Mouse (Mus musculus) erythroblast, adult 5-6 weeks (primary cell): ENCODE measurements around the gene Lypd5. TPM values are rescaled to one million over a fixed set of nuclear protein-coding genes. Genes with fewer than 3 reads are reported as not detected.

ENCODE experiments used
- total RNA-seq, 2 experiments: library from RNA; stranded (forward) in 1 of 2; stranded (reverse) in 1 of 2; fragments of 150-400 nt in 1 of 2; fragments of 200-764, 138-1000 nt in 1 of 2; gene quantifications; 2 replicates each; pipeline versions ENCODE4 v1.2.3 to v1.2.4; 2015 to 2017; ENCODE audit warnings: low replicate concordance in 2 of 2

The Lypd5 gene
- total RNA-seq, 2 experiments from 2014 or later, result not detected

Other genes with a start within 250 kb of the Lypd5 start
- not detected in 2 replicates for gene Zfp112, start 236.9 kb upstream of the Lypd5 start, total RNA-seq (2015; ENCODE audit: low replicate concordance)
- gene Zfp112, start 236.9 kb upstream of the Lypd5 start, total RNA-seq (2017; ENCODE audit: low replicate concordance), result 0.14 and 1.0 TPM in 2 replicates
- 0.19 and 1.9 TPM in 2 replicates for gene Zfp235, start 215.0 kb upstream of the Lypd5 start, total RNA-seq (2015; ENCODE audit: low replicate concordance)
- gene Zfp235, start 215.0 kb upstream of the Lypd5 start, total RNA-seq (2017; ENCODE audit: low replicate concordance), result 1.4 TPM in 2 replicates
- not detected in 2 replicates for gene Zfp114, start 174.1 kb upstream of the Lypd5 start, total RNA-seq (2015; ENCODE audit: low replicate concordance)
- 0.60 TPM in 1 of 2 replicates, not detected in the other for gene Zfp114, start 174.1 kb upstream of the Lypd5 start, total RNA-seq (2017; ENCODE audit: low replicate concordance)
- 1.9 TPM in 2 replicates for gene Zfp111, start 137.8 kb upstream of the Lypd5 start, total RNA-seq (2015; ENCODE audit: low replicate concordance)
- gene Zfp111, start 137.8 kb upstream of the Lypd5 start, total RNA-seq (2017; ENCODE audit: low replicate concordance), result 0.43 and 1.3 TPM in 2 replicates
- not detected in 2 replicates for gene Zfp109, start 111.6 kb upstream of the Lypd5 start, total RNA-seq (2015; ENCODE audit: low replicate concordance)
- gene Zfp109, start 111.6 kb upstream of the Lypd5 start, total RNA-seq (2017; ENCODE audit: low replicate concordance), result 2.1 TPM in 1 of 2 replicates, not detected in the other
- 2.9 TPM in 1 of 2 replicates, not detected in the other for gene Zfp108, start 94.4 kb upstream of the Lypd5 start, total RNA-seq (2015; ENCODE audit: low replicate concordance)
- gene Zfp108, start 94.4 kb upstream of the Lypd5 start, total RNA-seq (2017; ENCODE audit: low replicate concordance), result not detected in 2 replicates
- not detected in 2 replicates for gene Zfp93, start 78.8 kb upstream of the Lypd5 start, total RNA-seq (2015; ENCODE audit: low replicate concordance)
- 0.70 TPM in 1 of 2 replicates, not detected in the other for gene Zfp93, start 78.8 kb upstream of the Lypd5 start, total RNA-seq (2017; ENCODE audit: low replicate concordance)
- gene Zfp61, start 48.0 kb upstream of the Lypd5 start, total RNA-seq (2015; ENCODE audit: low replicate concordance), result 1.2 and 2.1 TPM in 2 replicates
- gene Zfp61, start 48.0 kb upstream of the Lypd5 start, total RNA-seq (2017; ENCODE audit: low replicate concordance), result 0.77 and 4.0 TPM in 2 replicates
- 1.0 TPM in 1 of 2 replicates, not detected in the other for gene Zfp94, start 32.5 kb upstream of the Lypd5 start, total RNA-seq (2015; ENCODE audit: low replicate concordance)
- gene Zfp94, start 32.5 kb upstream of the Lypd5 start, total RNA-seq (2017; ENCODE audit: low replicate concordance), result 0.34 and 1.3 TPM in 2 replicates
- gene Tescl, start 15.3 kb upstream of the Lypd5 start, total RNA-seq (2015; ENCODE audit: low replicate concordance), result not detected in 2 replicates
- gene Tescl, start 15.3 kb upstream of the Lypd5 start, total RNA-seq (2017; ENCODE audit: low replicate concordance), result not detected in 2 replicates
- 102 and 125 TPM in 2 replicates for gene Kcnn4, start 21.1 kb downstream of the Lypd5 start, total RNA-seq (2015; ENCODE audit: low replicate concordance)
- 244 and 272 TPM in 2 replicates for gene Kcnn4, start 21.1 kb downstream of the Lypd5 start, total RNA-seq (2017; ENCODE audit: low replicate concordance)
- 9.6 and 11.1 TPM in 2 replicates for gene Smg9, start 50.4 kb downstream of the Lypd5 start, total RNA-seq (2015; ENCODE audit: low replicate concordance)
- gene Smg9, start 50.4 kb downstream of the Lypd5 start, total RNA-seq (2017; ENCODE audit: low replicate concordance), result 13.3 and 16.0 TPM in 2 replicates
- gene Irgc1, start 103.1 kb downstream of the Lypd5 start, total RNA-seq (2015; ENCODE audit: low replicate concordance), result not detected in 2 replicates
- gene Irgc1, start 103.1 kb downstream of the Lypd5 start, total RNA-seq (2017; ENCODE audit: low replicate concordance), result not detected in 2 replicates
- 28.4 and 30.9 TPM in 2 replicates for gene Plaur, start 113.3 kb downstream of the Lypd5 start, total RNA-seq (2015; ENCODE audit: low replicate concordance)
- gene Plaur, start 113.3 kb downstream of the Lypd5 start, total RNA-seq (2017; ENCODE audit: low replicate concordance), result 19.4 and 34.9 TPM in 2 replicates
- not detected in 2 replicates for gene Cadm4, start 132.8 kb downstream of the Lypd5 start, total RNA-seq (2015; ENCODE audit: low replicate concordance)
- gene Cadm4, start 132.8 kb downstream of the Lypd5 start, total RNA-seq (2017; ENCODE audit: low replicate concordance), result 0.77 TPM in 1 of 2 replicates, not detected in the other
- gene Zfp428, start 157.8 kb downstream of the Lypd5 start, total RNA-seq (2015; ENCODE audit: low replicate concordance), result not detected in 2 replicates
- not detected in 2 replicates for gene Zfp428, start 157.8 kb downstream of the Lypd5 start, total RNA-seq (2017; ENCODE audit: low replicate concordance)
- not detected in 2 replicates for gene AC161166.1, start 163.3 kb downstream of the Lypd5 start, total RNA-seq (2015; ENCODE audit: low replicate concordance)
- not detected in 2 replicates for gene AC161166.1, start 163.3 kb downstream of the Lypd5 start, total RNA-seq (2017; ENCODE audit: low replicate concordance)
- gene Irgq, start 181.5 kb downstream of the Lypd5 start, total RNA-seq (2015; ENCODE audit: low replicate concordance), result 0.42 TPM in 1 of 2 replicates, not detected in the other
- gene Irgq, start 181.5 kb downstream of the Lypd5 start, total RNA-seq (2017; ENCODE audit: low replicate concordance), result 1.4 and 1.6 TPM in 2 replicates
- not detected in 2 replicates for gene Pinlyp, start 196.9 kb downstream of the Lypd5 start, total RNA-seq (2015; ENCODE audit: low replicate concordance)
- not detected in 2 replicates for gene Pinlyp, start 196.9 kb downstream of the Lypd5 start, total RNA-seq (2017; ENCODE audit: low replicate concordance)
- 7.5 and 9.4 TPM in 2 replicates for gene Xrcc1, start 197.1 kb downstream of the Lypd5 start, total RNA-seq (2015; ENCODE audit: low replicate concordance)
- gene Xrcc1, start 197.1 kb downstream of the Lypd5 start, total RNA-seq (2017; ENCODE audit: low replicate concordance), result 15.9 and 18.0 TPM in 2 replicates
- gene Ethe1, start 238.3 kb downstream of the Lypd5 start, total RNA-seq (2015; ENCODE audit: low replicate concordance), result 22.3 and 28.0 TPM in 2 replicates
- 9.5 and 10.7 TPM in 2 replicates for gene Ethe1, start 238.3 kb downstream of the Lypd5 start, total RNA-seq (2017; ENCODE audit: low replicate concordance)
- gene Zfp575, start 238.4 kb downstream of the Lypd5 start, total RNA-seq (2015; ENCODE audit: low replicate concordance), result not detected in 2 replicates
- gene Zfp575, start 238.4 kb downstream of the Lypd5 start, total RNA-seq (2017; ENCODE audit: low replicate concordance), result not detected in 2 replicates